Mouse (Mus musculus) heart, adult 2 months (tissue): ENCODE data around the gene Trdn.

ENCODE experiments used
- CTCF ChIP-seq: fragments of 200-600 bp; IDR thresholded peaks from 2 replicates; pipeline ENCODE4 v1.8.1; 2022; ENCODE audit warnings: antibody characterized with exemption, mild to moderate bottlenecking, moderate library complexity
- EP300 ChIP-seq: fragments of 200-500 bp; IDR thresholded peaks from 2 replicates; pipeline ENCODE4 v1.6.1; 2011; ENCODE audit warnings: low read depth, low read length, control low read depth; ENCODE audit not compliant: insufficient read depth
- POLR2A ChIP-seq: fragments of 200-500 bp; IDR thresholded peaks from 2 replicates; pipeline ENCODE4 v1.6.1; 2011; ENCODE audit warnings: mild to moderate bottlenecking, low read depth, low read length, control low read depth; ENCODE audit not compliant: insufficient read depth

DNA sequence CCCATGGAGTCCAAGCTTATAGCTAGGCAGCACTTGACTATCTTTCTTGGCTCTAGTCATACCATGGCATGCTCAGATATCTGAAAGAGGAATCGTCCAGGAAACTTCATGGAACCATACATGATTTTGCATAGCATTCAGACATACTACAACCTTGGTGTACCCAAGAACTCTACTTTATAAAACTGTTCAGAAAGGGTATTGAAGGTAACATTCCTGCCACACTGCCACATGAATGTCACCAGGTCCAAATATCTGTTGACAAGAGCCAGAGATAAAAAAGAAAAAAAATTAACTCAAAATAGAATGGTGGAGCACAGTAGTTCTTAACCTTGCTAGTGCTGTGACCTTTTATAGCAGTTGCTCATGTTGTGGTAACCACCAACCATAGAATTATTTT lies 175.8 kb downstream of the Trdn start:
- TF ChIP-seq POLR2A (peak; percentile 55), CTCF (no peak; the same call in 1 of the 2 replicates), EP300 (no peak)
